In the genomic region with DNA sequence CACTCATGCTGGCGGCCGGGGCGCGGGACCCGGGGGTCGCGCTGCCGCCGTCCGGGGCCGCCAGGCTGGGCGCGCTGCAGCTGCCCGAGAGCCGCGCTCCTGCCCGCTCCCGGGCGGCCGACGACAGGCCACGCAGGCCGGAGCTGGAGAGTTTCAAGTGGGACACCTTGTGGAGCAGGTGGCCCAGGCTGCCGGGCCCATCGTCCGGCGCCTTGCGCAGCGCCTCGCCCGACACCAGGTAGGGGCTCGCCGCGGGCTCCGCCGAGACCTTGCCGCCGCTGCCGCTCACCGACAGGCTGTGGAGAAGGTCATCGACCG, we compare ENCODE assay signal across 9 mouse cellular contexts. TPM values are rescaled to one million over a fixed set of nuclear protein-coding genes. Genes with fewer than 3 reads are reported as not detected.
DNase-seq lines count a peak whose midpoint lies in the region; ATAC-seq and TF ChIP-seq lines count a peak whose summit lies in the region.
"Had no signal": no experiment of that assay in that cellular context is flagged by ENCODE, and none has a peak within 500 bp of the region (broad histone marks: within the 10 kb centered on the region; RNA-seq: fewer than 3 reads in every experiment).

No protein-coding gene starts in this region.

- no peaks in the 10 kb centered on the region for H3K36me3 ChIP-seq in heart, embryonic 16.5 days (ENCODE audit: control insufficient read depth, insufficient read depth)
- H3K36me3 ChIP-seq in ES-E14 (ENCODE audit: control insufficient read depth, insufficient read depth, low read length, poor library complexity, severe bottlenecking) = no peaks in the 10 kb centered on the region
- H3K36me3 ChIP-seq in forebrain, embryonic 12.5 days (replicated peaks) = no peaks in the 10 kb centered on the region
- no peaks in the 10 kb centered on the region for H3K36me3 ChIP-seq in liver, embryonic 13.5 days

- H3K4me3 ChIP-seq in heart, embryonic 16.5 days (ENCODE audit: low read length) = peak overlapping the region; percentile 53
- H3K4me3 ChIP-seq in ES-E14 (ENCODE audit: insufficient read depth in 1 of 2, low read depth in 1 of 2, low read length in 2 of 2, poor library complexity in 1 of 2, severe bottlenecking in 1 of 2) = peak overlapping the region; percentile 47 to 54; a peak in 3 of 4 replicates
- peak overlapping the region; percentile 65 for H3K4me3 ChIP-seq in forebrain, embryonic 12.5 days (replicated peaks)
- H3K4me3 ChIP-seq in liver, embryonic 13.5 days (replicated peaks) = peak overlapping the region; percentile 34

- peak overlapping the region; percentile 63 for H3K9ac ChIP-seq in heart, embryonic 16.5 days (ENCODE audit: low read length)
- peak overlapping the region; percentile 21 for H3K9ac ChIP-seq in ES-E14 (ENCODE audit: insufficient read depth, low read depth, low read length, poor library complexity, severe bottlenecking)
- peak overlapping the region; percentile 80 for H3K9ac ChIP-seq in forebrain, embryonic 12.5 days
- H3K9ac ChIP-seq in liver, embryonic 13.5 days = no peak overlapping the region

- no peak for DNase-seq in heart, postnatal 25 days (ENCODE audit: low spot score)
- DNase-seq in ES-E14 (ENCODE audit: low read depth, low spot score) (no peak), adipocyte (ENCODE audit: low spot score) (no peak)
- DNase-seq in liver, embryonic 13.5 days = no peak
- DNase-seq in adrenal gland, postnatal 4 days (ENCODE audit: low spot score in 2 of 2) = no peak
- no peak for DNase-seq in lung, postnatal 25 days (ENCODE audit: low spot score)

- H3K4me2 ChIP-seq in heart, embryonic 16.5 days (ENCODE audit: low read depth, low read length) = peak overlapping the region; percentile 71
- H3K4me2 ChIP-seq in forebrain, embryonic 12.5 days = peak overlapping the region; percentile 94
- H3K4me2 ChIP-seq in liver, embryonic 13.5 days = peak overlapping the region; percentile 53

- H3K27me3 ChIP-seq in heart, embryonic 16.5 days (ENCODE audit: control insufficient read depth, insufficient read depth, low read length) = peaks cover 50% of the 10 kb centered on the region
- peaks cover 47% of the 10 kb centered on the region for H3K27me3 ChIP-seq in forebrain, embryonic 12.5 days
- peaks cover 88% of the 10 kb centered on the region for H3K27me3 ChIP-seq in liver, embryonic 13.5 days

- 2% methylated on average over 38 of the region's 42 CpGs for WGBS in heart, embryonic 16.5 days
- WGBS in forebrain, embryonic 12.5 days = under 1% methylated on average over 42 of the region's 42 CpGs
- WGBS in liver, embryonic 13.5 days (ENCODE audit: insufficient replicate concordance) = 2% methylated on average over 42 of the region's 42 CpGs

- intact Hi-C loops in heart, postnatal 25 days (cut with DNase I) = no loop called here

- ATAC-seq in heart, embryonic 16.5 days (replicated peaks; ENCODE audit: extremely low read depth, insufficient read depth, low FRiP score) = no peak
- ATAC-seq in forebrain, embryonic 12.5 days (ENCODE audit: low FRiP score) = no peak
- ATAC-seq in liver, embryonic 13.5 days (ENCODE audit: low read depth) = no peak
- ATAC-seq: Patski had no signal

- H3K9me3 ChIP-seq in heart, embryonic 16.5 days (replicated peaks; ENCODE audit: control insufficient read depth, low read length) = no peaks in the 10 kb centered on the region
- H3K9me3 ChIP-seq in ES-E14 (ENCODE audit: control insufficient read depth, insufficient read depth, low read depth, low read length) = no peaks in the 10 kb centered on the region
- H3K9me3 ChIP-seq in forebrain, embryonic 12.5 days = no peaks in the 10 kb centered on the region
- H3K9me3 ChIP-seq in liver, embryonic 13.5 days (replicated peaks) = no peaks in the 10 kb centered on the region

- in situ Hi-C loops in ES-E14 (cut with MboI; ENCODE audit: low sequenced_read_pairs in 2 of 2, unreplicated experiment in 2 of 2) = no loop called here

- peaks cover 28% of the 10 kb centered on the region for H3K4me1 ChIP-seq in heart, embryonic 16.5 days (ENCODE audit: control insufficient read depth, insufficient read depth, low read length)
- H3K4me1 ChIP-seq in ES-E14 (ENCODE audit: control insufficient read depth in 2 of 2, insufficient read depth in 2 of 2, low read length in 2 of 2, poor library complexity in 1 of 2) = peaks cover 0 to 2% of the 10 kb centered on the region in 2 experiments; a peak in 1 of 4 replicates
- peaks cover 58% of the 10 kb centered on the region for H3K4me1 ChIP-seq in forebrain, embryonic 12.5 days
- no peaks in the 10 kb centered on the region; the same call in 1 of the 2 replicates for H3K4me1 ChIP-seq in liver, embryonic 13.5 days (replicated peaks)

- no peak overlapping the region for H3K27ac ChIP-seq in heart, embryonic 16.5 days (ENCODE audit: low read length)
- H3K27ac ChIP-seq in ES-E14 (ENCODE audit: insufficient read depth, low read depth, low read length, poor library complexity, severe bottlenecking) = no peak overlapping the region
- H3K27ac ChIP-seq in forebrain, embryonic 12.5 days = 0 out of 2 replicates have a peak overlapping the region, but pooled peaks have one; percentile 10
- no peak overlapping the region for H3K27ac ChIP-seq in liver, embryonic 13.5 days

TF ChIP-seq in ES-E14, 5 proteins besides CTCF, POLR2A, EP300 and RAD21:
- no peak for TF ChIP-seq MAFK (IDR thresholded peaks at IDR 0.05; ENCODE audit: insufficient read depth, low read depth, low read length)
- TF ChIP-seq HCFC1 (IDR thresholded peaks at IDR 0.05; ENCODE audit: borderline replicate concordance, insufficient read depth, low read length) = no peak
- no peak for TF ChIP-seq CHD2 (IDR thresholded peaks at IDR 0.05; ENCODE audit: low read depth, low read length)
- TF ChIP-seq ZNF384 (IDR thresholded peaks at IDR 0.05; ENCODE audit: low read depth, low read length) = no peak
- no peak for TF ChIP-seq ZC3H11A (IDR thresholded peaks at IDR 0.05; ENCODE audit: borderline replicate concordance, low read depth, low read length)

RNA-seq across cellular contexts. Expression of a gene that starts 2.2 kb away (rescaled TPM):
- 0.21 and 0.22 TPM in 2 replicates for polyA plus RNA-seq in heart, embryonic 16.5 days (2015; fragmentation: Nextera tagmentation; extraction: Ambion mirVana)
- 1 to 10 TPM; 2.3 TPM for total RNA-seq in heart, postnatal 25 days (2021)
- 0.69 and 1.4 TPM in 2 replicates for total RNA-seq in ES-E14 (2012; rRNA removed)
- polyA plus RNA-seq in forebrain, embryonic 12.5 days (2016; fragmentation: Nextera tagmentation; extraction: Ambion mirVana) = 7.9 and 9.6 TPM in 2 replicates
- not detected in 2 replicates for polyA plus RNA-seq in liver, embryonic 13.5 days (2015; fragmentation: Nextera tagmentation; extraction: Ambion mirVana)
- total RNA-seq in adrenal gland, postnatal 4 days (2021) = 1 to 10 TPM; 3.1 to 4.0 TPM
